Mouse (Mus musculus) thymus, postnatal 0 days (tissue): Measurements from ENCODE around the gene Wipf1. TPM values are rescaled to one million over a fixed set of nuclear protein-coding genes. Genes with fewer than 3 reads are reported as not detected.

ENCODE experiments used
- DNase-seq: peaks from one replicate; pipeline ENCODE4 v3.0.0-alpha.2; 2015; ENCODE audit warnings: low spot score
- polyA plus RNA-seq: library from polyadenylated mRNA; unstranded; fragments of >200 nt; fragmentation: Nextera tagmentation; extraction: Ambion mirVana; gene quantifications from 2 replicates; pipeline ENCODE4 v1.2.1, GENCODE M21; 2015

Wipf1 gene
- polyA plus RNA-seq, 1 experiment from 2014 or later: 22.2 TPM

DNA sequence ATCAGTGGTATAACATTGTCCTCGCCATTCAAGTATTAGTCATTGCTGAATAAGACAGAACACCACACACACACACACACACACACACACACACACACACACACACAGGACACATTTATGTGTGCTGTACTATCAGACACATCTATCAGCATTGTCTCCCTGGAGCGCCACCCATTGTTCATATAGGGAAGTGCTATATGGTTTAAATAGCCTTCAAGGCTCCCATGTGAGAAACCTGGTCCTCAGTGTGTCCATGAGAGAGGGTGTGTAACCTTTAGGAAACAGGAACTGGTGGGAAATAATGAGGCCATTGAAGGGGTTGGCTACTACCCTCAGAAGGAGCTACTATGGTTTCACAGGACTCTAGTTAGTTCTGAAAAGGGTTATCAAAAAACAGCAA lies 87.5 kb downstream of the Wipf1 start:
- no peak for DNase-seq

DNA sequence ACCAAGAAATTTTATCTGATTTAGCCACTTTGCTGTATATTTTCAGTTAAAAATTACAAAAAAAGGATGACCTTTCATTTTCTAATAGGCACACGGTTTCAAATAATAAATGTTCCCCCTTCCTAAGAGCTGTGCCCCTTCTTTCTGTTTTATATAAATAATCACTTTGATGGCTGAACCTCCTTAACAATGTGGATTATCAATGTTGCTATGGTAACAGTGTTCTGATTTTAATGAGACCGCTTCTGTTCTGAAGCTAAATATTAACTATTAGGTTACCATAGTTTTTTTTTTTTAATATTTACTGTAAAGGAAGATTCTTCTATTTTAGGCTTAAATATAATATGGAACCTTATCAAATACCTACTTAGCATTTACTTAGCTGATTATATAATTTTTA lies 89.2 kb downstream of the Wipf1 start:
- no peak for DNase-seq

GRCm38 (mm10) chr2:73436976-73437375 lies 92.6 kb downstream of the Wipf1 start:
- DNase-seq: no peak

DNA sequence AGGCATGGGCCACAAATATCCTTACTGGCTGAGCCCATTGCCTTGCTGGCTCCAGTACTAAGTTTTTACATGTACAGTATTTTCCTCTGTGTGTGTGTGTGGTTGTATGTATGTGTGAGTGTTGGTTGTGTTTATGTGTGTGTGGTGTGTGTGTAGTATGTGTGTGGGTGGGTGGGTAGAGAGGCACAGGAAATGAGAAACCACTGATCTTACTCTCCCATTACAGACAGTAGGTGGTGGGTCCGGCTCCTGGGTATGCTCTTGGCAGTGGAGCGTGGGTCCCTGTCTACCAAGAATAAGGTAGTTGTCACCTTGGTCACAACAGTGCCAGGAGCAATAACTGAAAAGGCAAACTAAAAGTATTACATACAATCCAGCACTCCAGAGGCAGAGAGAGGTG lies 93.7 kb downstream of the Wipf1 start:
- no peak for DNase-seq

GRCm38 (mm10) chr2:73431959-73432396 lies 97.6 kb downstream of the Wipf1 start:
- DNase-seq: no peak

GRCm38 (mm10) chr2:73428803-73429468 lies 100.6 kb downstream of the Wipf1 start:
- DNase-seq: no peak

DNA sequence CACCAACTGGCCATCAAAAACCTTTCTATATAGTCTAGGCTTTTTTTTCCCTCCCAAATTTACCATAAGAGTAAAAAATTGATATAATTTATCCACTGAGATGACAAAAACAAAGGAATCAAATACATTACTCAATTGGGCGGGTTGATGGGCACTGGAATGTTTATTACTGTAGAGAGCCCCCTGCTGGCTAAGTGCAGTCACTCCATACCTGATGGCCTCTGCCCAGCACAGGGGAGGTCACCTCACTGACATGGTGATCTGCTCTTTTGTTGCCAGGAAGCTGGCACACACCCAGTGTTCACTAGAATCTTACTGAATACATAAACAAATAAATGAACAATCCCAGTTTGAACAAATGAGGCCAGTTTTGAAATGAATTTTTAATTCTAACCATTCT lies 102.2 kb downstream of the Wipf1 start:
- peak; percentile 52 for DNase-seq

- DNase-seq: no peak
Observed at GRCm38 (mm10) chr2:73425822-73426221, 103.7 kb downstream of the Wipf1 start.

GRCm38 (mm10) chr2:73419730-73420129 lies 109.8 kb downstream of the Wipf1 start:
- DNase-seq: no peak

DNA sequence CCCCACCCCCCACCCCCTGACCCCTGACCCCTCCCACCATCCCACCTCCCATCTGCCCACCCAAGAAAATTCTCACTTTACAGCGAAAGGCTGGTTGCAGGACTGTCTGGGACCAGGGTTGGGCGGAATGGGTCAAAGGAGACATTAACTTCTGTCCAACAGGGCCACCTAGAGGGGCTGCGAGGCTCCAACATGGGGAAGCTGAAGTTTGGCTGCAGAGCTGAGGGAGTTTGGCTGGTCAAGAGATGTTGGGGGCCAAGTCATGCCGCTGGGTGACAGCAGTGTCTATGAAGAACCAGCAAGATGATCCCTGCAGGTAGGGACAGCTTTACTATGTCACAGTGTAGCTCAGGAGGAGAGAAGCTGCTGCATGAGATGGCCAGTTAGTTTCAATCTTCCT lies 110.2 kb downstream of the Wipf1 start:
- no peak for DNase-seq

DNA sequence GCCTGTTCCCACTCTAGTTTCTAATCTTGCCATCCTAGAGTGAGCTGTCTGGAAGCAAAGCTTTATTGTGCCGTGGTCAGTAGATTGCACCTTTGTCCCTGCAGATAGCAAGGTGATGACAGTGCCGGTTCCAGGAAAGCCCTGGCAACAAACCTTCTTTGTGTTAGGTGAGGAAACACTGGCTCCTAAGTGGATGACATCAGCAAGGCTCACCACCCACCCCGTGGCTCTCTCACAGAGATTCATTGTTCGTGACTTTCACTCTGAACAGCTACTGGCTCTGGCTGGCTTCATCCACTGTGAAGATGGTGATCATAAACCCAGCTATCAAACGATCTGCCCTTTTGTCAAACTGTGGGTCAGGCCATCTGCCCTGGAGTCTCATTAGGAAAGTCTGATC lies 113.6 kb downstream of the Wipf1 start:
- DNase-seq: no peak

DNA sequence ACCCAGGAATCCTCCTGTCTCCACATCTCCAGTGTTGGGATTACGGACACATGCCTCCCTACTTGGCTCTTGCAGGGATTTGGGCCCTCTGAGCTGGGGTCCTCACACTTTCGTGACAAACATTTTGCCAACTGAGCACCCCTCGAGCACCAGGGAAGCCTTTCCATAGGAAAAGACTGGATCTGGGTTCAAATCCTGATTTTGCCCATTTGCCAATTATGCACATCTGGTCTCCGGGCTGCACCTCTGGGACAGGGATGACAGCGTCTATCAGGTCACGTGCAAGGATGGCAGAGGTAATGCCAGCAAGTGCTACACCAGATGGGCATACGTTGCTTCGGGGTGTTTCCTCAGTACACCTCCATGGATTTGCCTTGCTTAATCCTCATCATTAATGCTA lies 119.5 kb downstream of the Wipf1 start:
- DNase-seq: no peak

DNA sequence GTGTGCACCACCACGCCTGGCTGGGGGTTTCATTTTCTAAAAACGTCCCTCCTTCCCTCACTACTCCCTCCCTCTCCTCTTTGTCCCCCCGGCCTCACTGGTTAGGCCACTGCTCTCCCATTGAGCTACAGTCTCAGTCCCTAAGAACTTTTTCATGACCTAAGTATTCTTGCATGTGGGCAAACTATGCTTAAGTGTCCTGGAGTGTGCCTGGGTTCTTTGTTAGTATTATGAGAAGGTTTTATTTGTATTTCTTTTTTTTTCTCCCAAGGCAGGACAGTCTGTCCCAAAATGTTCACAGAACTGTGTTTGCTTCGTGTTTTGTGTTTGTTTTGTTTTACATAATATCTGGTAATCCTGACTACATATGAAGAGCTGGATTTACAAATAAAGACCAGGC lies 121.9 kb downstream of the Wipf1 start:
- no peak for DNase-seq

GRCm38 (mm10) chr2:73406336-73406915 lies 123.1 kb downstream of the Wipf1 start:
- DNase-seq: no peak

- no peak for DNase-seq
Observed at GRCm38 (mm10) chr2:73404980-73405379, 124.6 kb downstream of the Wipf1 start.

DNA sequence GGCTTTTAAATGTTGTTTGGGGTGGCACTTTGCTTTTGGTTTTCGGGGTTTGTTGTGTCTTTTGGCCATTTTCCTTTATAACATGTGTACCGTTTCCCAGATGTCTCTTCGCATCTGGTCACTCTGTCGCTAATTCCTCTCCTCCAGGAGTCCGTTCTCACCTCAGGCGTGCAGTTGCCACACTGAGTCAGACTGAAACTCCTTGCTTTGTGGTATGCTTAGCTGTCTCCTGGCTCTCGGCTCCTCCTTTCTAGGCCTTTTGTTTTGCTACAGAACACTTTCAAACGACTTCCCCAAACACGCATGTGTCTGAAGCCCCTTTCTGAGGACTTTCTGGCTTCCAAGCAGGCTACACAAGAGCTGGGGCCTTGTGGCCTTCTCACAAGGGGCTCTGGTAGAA lies 125.1 kb downstream of the Wipf1 start:
- DNase-seq: no peak

DNA sequence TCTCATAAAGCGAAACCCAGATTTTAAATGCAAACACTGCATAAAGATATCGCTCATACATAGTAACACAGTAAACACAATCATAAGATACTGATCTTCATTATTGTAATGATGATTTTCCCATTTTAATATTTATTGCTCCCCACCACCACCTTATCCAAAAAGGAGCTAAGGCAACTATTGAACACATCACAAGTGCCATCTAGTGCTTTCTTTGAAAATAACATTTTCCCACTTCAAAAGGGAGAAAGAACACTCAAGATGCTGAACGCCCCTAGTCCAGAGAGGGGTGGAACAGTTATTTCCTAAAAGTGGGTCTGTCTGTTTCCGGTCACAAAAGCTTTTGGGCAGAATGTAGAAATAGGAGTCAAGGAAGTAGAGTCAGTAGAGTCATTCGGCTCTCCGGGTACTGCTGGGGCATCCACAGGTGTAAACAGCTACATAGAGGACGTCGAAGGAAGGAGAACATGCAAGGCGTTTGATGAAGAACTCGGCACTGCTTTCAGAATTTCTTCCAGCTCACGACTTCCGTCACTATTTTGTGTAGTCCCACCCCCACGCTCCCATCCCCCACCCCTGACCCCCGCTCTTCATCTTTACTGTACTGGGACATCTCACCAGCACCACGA lies 126.0 kb downstream of the Wipf1 start:
- DNase-seq: no peak

- DNase-seq: no peak
Observed at GRCm38 (mm10) chr2:73401689-73402088, 127.8 kb downstream of the Wipf1 start.

DNA sequence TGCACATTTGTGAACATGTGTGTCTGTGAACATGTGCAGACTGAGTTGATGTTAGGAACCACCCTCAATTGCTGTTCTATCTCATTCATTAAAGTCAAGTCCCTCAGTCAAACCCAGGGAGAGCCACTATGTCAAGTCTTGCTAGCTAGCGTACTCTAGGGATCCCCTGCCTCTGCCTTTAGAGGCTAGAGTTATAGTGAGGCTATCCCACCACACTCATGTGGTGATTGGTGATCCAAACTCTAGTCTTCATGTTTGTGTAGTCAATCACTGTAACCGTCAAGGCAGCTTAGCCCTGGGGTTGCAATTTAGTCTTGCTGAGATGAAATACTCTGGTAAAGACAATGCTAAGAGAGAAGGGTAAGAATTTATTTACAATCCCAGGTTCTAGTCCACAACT lies 132.1 kb downstream of the Wipf1 start:
- DNase-seq: no peak

- no peak for DNase-seq
Observed at GRCm38 (mm10) chr2:73396828-73397325, 132.7 kb downstream of the Wipf1 start.

- no peak for DNase-seq
Observed at GRCm38 (mm10) chr2:73395516-73395915, 134.0 kb downstream of the Wipf1 start.

- no peak for DNase-seq
Observed at GRCm38 (mm10) chr2:73394476-73394875, 135.1 kb downstream of the Wipf1 start.

- DNase-seq: no peak
Observed at GRCm38 (mm10) chr2:73392772-73393171, 136.8 kb downstream of the Wipf1 start.
